Mouse (Mus musculus): Measurements from ENCODE around the gene Uap1l1.

- no peak for TF ChIP-seq CTCF (IDR thresholded peaks at IDR 0.05; ENCODE audit: insufficient read depth, low read depth, low read length)
- no peak for TF ChIP-seq POLR2A (IDR thresholded peaks at IDR 0.05; ENCODE audit: insufficient read depth, low read depth, low read length)
Measured at GRCm38 (mm10) chr2:25359848-25360247, 5.6 kb downstream of the Uap1l1 start.

Measured in olfactory bulb, adult 2 months (tissue).